Comparison of ENCODE assay signal across 10 mouse cellular contexts in the genomic region with DNA sequence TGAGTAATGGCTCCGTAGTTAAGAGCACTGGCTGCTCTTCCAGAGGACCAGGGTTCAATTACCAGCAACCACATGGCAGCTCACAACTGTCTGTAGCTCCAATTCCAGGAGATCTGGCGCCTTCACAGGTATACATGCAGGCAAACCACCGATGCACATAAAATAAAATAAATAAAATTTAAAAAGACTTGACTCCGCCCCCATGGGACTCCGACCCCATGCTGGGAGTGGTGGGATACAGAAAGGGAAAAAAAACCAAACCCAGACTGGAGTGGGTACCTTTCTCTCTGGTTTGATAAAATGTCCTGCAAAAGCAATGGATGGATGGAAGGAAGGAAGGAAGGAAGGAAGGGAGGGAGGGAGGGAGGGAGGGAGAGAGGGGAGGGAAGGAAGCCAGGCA.
DNase-seq lines count a peak whose midpoint lies in the region; ATAC-seq and TF ChIP-seq lines count a peak whose summit lies in the region.
"Had no signal": no experiment of that assay in that cellular context is flagged by ENCODE, and none has a peak within 500 bp of the region (broad histone marks: within the 10 kb centered on the region; RNA-seq: fewer than 3 reads in every experiment).

No protein-coding gene starts in this region.

- WGBS in forebrain, embryonic 12.5 days, result 86% methylated on average over 5 of the region's 5 CpGs
- 90% methylated on average over 5 of the region's 5 CpGs for WGBS in forebrain, postnatal 0 days
- WGBS in midbrain, embryonic 10.5 days, result 93% methylated on average over 5 of the region's 5 CpGs
- WGBS in midbrain, postnatal 0 days, result 93% methylated on average over 5 of the region's 5 CpGs
- WGBS in heart, adult 2 months, result 89% methylated on average over 5 of the region's 5 CpGs
- WGBS in intestine, embryonic 16.5 days, result 82% methylated on average over 5 of the region's 5 CpGs

- DNase-seq in forebrain, postnatal 0 days, result no peak
- DNase-seq in midbrain, embryonic 10.5 days (ENCODE audit: low spot score), result no peak
- no peak for DNase-seq in midbrain, postnatal 0 days (ENCODE audit: low spot score)
- no peak for DNase-seq in heart, adult 2 months

- H3K27ac ChIP-seq in forebrain, embryonic 12.5 days, result peak overlapping the region; percentile 19; the same call in 1 of the 2 replicates
- no peak overlapping the region for H3K27ac ChIP-seq in forebrain, postnatal 0 days (ENCODE audit: low read depth, low read length)
- peak overlapping the region; percentile 66; the same call in 1 of the 2 replicates for H3K27ac ChIP-seq in midbrain, embryonic 10.5 days (replicated peaks)
- no peak overlapping the region for H3K27ac ChIP-seq in midbrain, postnatal 0 days (ENCODE audit: low read depth, low read length)
- H3K27ac ChIP-seq in ES-Bruce4 (ENCODE audit: insufficient read depth, low read length), result no peak overlapping the region
- H3K27ac ChIP-seq in heart, adult 2 months, result no peak overlapping the region
- no peak overlapping the region for H3K27ac ChIP-seq in intestine, embryonic 16.5 days (ENCODE audit: low read length)
- H3K27ac ChIP-seq: embryonic facial prominence, embryonic 12.5 days; forebrain, embryonic 13.5 days; forebrain, embryonic 15.5 days had no signal

- intact Hi-C loops in heart, adult 2 months (cut with DNase I), result no loop called here

- TF ChIP-seq CTCF in forebrain, postnatal 0 days (IDR thresholded peaks at IDR 0.05; ENCODE audit: low read depth), result no peak
- TF ChIP-seq CTCF in midbrain, postnatal 0 days (IDR thresholded peaks at IDR 0.05), result no peak
- no peak for TF ChIP-seq CTCF in ES-Bruce4 (IDR thresholded peaks at IDR 0.05; ENCODE audit: low read depth, low read length)
- TF ChIP-seq CTCF in heart, adult 2 months (IDR thresholded peaks at IDR 0.05), result no peak

- no peak overlapping the region for H3K9ac ChIP-seq in forebrain, embryonic 12.5 days
- no peak overlapping the region for H3K9ac ChIP-seq in forebrain, postnatal 0 days
- no peak overlapping the region for H3K9ac ChIP-seq in midbrain, postnatal 0 days (replicated peaks; ENCODE audit: low read length, poor library complexity, severe bottlenecking)
- no peak overlapping the region for H3K9ac ChIP-seq in ES-Bruce4 (ENCODE audit: low read depth, poor library complexity, severe bottlenecking)
- H3K9ac ChIP-seq in heart, adult 2 months (ENCODE audit: low read depth, low read length), result no peak overlapping the region
- H3K9ac ChIP-seq in intestine, embryonic 16.5 days (ENCODE audit: low read depth, low read length), result no peak overlapping the region
- H3K9ac ChIP-seq: embryonic facial prominence, embryonic 12.5 days; forebrain, embryonic 13.5 days; forebrain, embryonic 15.5 days had no signal

- no peak overlapping the region for H3K4me2 ChIP-seq in forebrain, embryonic 12.5 days
- no peak overlapping the region for H3K4me2 ChIP-seq in forebrain, postnatal 0 days (ENCODE audit: low read depth)
- no peak overlapping the region for H3K4me2 ChIP-seq in midbrain, postnatal 0 days (ENCODE audit: low read depth, low read length, poor library complexity, severe bottlenecking)
- no peak overlapping the region for H3K4me2 ChIP-seq in intestine, embryonic 16.5 days (ENCODE audit: low read depth, low read length)
- H3K4me2 ChIP-seq: embryonic facial prominence, embryonic 12.5 days; forebrain, embryonic 13.5 days; forebrain, embryonic 15.5 days had no signal

- no peak overlapping the region for H3K4me3 ChIP-seq in forebrain, embryonic 12.5 days (replicated peaks)
- H3K4me3 ChIP-seq in forebrain, postnatal 0 days (ENCODE audit: low read depth, low read length), result no peak overlapping the region
- no peak overlapping the region for H3K4me3 ChIP-seq in midbrain, embryonic 10.5 days
- no peak overlapping the region for H3K4me3 ChIP-seq in midbrain, postnatal 0 days (ENCODE audit: low read depth, low read length)
- peak overlapping the region; percentile 33; the same call in 1 of the 2 replicates for H3K4me3 ChIP-seq in ES-Bruce4 (ENCODE audit: low read depth, low read length)
- no peak overlapping the region for H3K4me3 ChIP-seq in heart, adult 2 months
- no peak overlapping the region for H3K4me3 ChIP-seq in intestine, embryonic 16.5 days (ENCODE audit: low read length)
- H3K4me3 ChIP-seq: embryonic facial prominence, embryonic 12.5 days; forebrain, embryonic 13.5 days; forebrain, embryonic 15.5 days had no signal

- H3K27me3 ChIP-seq in forebrain, embryonic 12.5 days, result peaks cover 26% of the 10 kb centered on the region; the same call in 1 of the 2 replicates
- no peaks in the 10 kb centered on the region for H3K27me3 ChIP-seq in forebrain, postnatal 0 days (ENCODE audit: insufficient read depth, low read length)
- peaks cover 36% of the 10 kb centered on the region for H3K27me3 ChIP-seq in midbrain, embryonic 10.5 days (ENCODE audit: low read depth, poor library complexity, severe bottlenecking)
- no peaks in the 10 kb centered on the region for H3K27me3 ChIP-seq in midbrain, postnatal 0 days (ENCODE audit: insufficient read depth, low read length)
- no peaks in the 10 kb centered on the region for H3K27me3 ChIP-seq in ES-Bruce4 (ENCODE audit: control insufficient read depth, insufficient read depth, low read length, poor library complexity, severe bottlenecking)
- H3K27me3 ChIP-seq in heart, adult 2 months (ENCODE audit: control insufficient read depth, insufficient read depth, low read length), result no peaks in the 10 kb centered on the region
- no peaks in the 10 kb centered on the region for H3K27me3 ChIP-seq in intestine, embryonic 16.5 days (replicated peaks; ENCODE audit: control insufficient read depth, insufficient read depth, low read length)
- H3K27me3 ChIP-seq: embryonic facial prominence, embryonic 12.5 days; forebrain, embryonic 13.5 days; forebrain, embryonic 15.5 days had no signal

- TF ChIP-seq EP300 in ES-Bruce4 (IDR thresholded peaks at IDR 0.05; ENCODE audit: insufficient read depth, low read depth, low read length), result no peak
- TF ChIP-seq EP300 in heart, adult 2 months (IDR thresholded peaks at IDR 0.05; ENCODE audit: insufficient read depth, low read depth, low read length), result no peak

- no peak for TF ChIP-seq POLR2A in ES-Bruce4 (IDR thresholded peaks at IDR 0.05; ENCODE audit: insufficient read depth, low read length)
- no peak for TF ChIP-seq POLR2A in heart, adult 2 months (IDR thresholded peaks at IDR 0.05; ENCODE audit: insufficient read depth, low read depth, low read length)

- ATAC-seq in forebrain, embryonic 12.5 days (ENCODE audit: low FRiP score), result no peak
- no peak for ATAC-seq in forebrain, postnatal 0 days
- ATAC-seq in midbrain, postnatal 0 days (ENCODE audit: low FRiP score), result no peak
- ATAC-seq in intestine, embryonic 16.5 days, result no peak
- ATAC-seq: forebrain, embryonic 15.5 days had no signal

- H3K36me3 ChIP-seq in forebrain, embryonic 12.5 days (replicated peaks), result no peaks in the 10 kb centered on the region
- H3K36me3 ChIP-seq in forebrain, postnatal 0 days (ENCODE audit: insufficient read depth), result no peaks in the 10 kb centered on the region
- no peaks in the 10 kb centered on the region for H3K36me3 ChIP-seq in midbrain, embryonic 10.5 days
- H3K36me3 ChIP-seq in midbrain, postnatal 0 days (ENCODE audit: insufficient read depth, low read length), result no peaks in the 10 kb centered on the region
- H3K36me3 ChIP-seq in ES-Bruce4 (ENCODE audit: control insufficient read depth, insufficient read depth, low read length, poor library complexity, severe bottlenecking), result no peaks in the 10 kb centered on the region
- H3K36me3 ChIP-seq in heart, adult 2 months (ENCODE audit: control insufficient read depth, insufficient read depth, low read length), result no peaks in the 10 kb centered on the region
- no peaks in the 10 kb centered on the region for H3K36me3 ChIP-seq in intestine, embryonic 16.5 days (ENCODE audit: control insufficient read depth, insufficient read depth, low read length)
- H3K36me3 ChIP-seq: embryonic facial prominence, embryonic 12.5 days; forebrain, embryonic 15.5 days had no signal

- H3K9me3 ChIP-seq in forebrain, embryonic 12.5 days, result no peaks in the 10 kb centered on the region
- H3K9me3 ChIP-seq in forebrain, postnatal 0 days (ENCODE audit: low read length), result no peaks in the 10 kb centered on the region
- no peaks in the 10 kb centered on the region for H3K9me3 ChIP-seq in midbrain, embryonic 10.5 days (replicated peaks)
- H3K9me3 ChIP-seq in midbrain, postnatal 0 days (ENCODE audit: low read length), result no peaks in the 10 kb centered on the region
- H3K9me3 ChIP-seq in ES-Bruce4 (replicated peaks; ENCODE audit: control insufficient read depth, insufficient read depth, low read length, poor library complexity, severe bottlenecking), result no peaks in the 10 kb centered on the region
- no peaks in the 10 kb centered on the region for H3K9me3 ChIP-seq in intestine, embryonic 16.5 days (ENCODE audit: control insufficient read depth, low read length)
- H3K9me3 ChIP-seq: embryonic facial prominence, embryonic 12.5 days; forebrain, embryonic 13.5 days; forebrain, embryonic 15.5 days had no signal

- H3K4me1 ChIP-seq in forebrain, embryonic 12.5 days, result peaks cover 59% of the 10 kb centered on the region
- H3K4me1 ChIP-seq in forebrain, postnatal 0 days (ENCODE audit: insufficient read depth), result 0 out of 2 replicates have a peak, but pooled peaks cover 4% of the 10 kb centered on the region
- H3K4me1 ChIP-seq in midbrain, embryonic 10.5 days, result peaks cover 74% of the 10 kb centered on the region
- peaks cover 9% of the 10 kb centered on the region; the same call in 1 of the 2 replicates for H3K4me1 ChIP-seq in midbrain, postnatal 0 days (ENCODE audit: insufficient read depth, low read length)
- peaks cover 3% of the 10 kb centered on the region for H3K4me1 ChIP-seq in ES-Bruce4 (ENCODE audit: control insufficient read depth, insufficient read depth, low read length)
- H3K4me1 ChIP-seq in heart, adult 2 months (ENCODE audit: control insufficient read depth, insufficient read depth, low read length), result peaks cover 19% of the 10 kb centered on the region
- H3K4me1 ChIP-seq in intestine, embryonic 16.5 days (ENCODE audit: control insufficient read depth, insufficient read depth, low read length), result peaks cover 28% of the 10 kb centered on the region

- no peaks in the 10 kb centered on the region for H3K79me2 ChIP-seq in heart, adult 2 months (replicated peaks; ENCODE audit: control insufficient read depth, insufficient read depth, low read length)

Comparison
In these comparisons a context has a peak if more than half of its experiments do, and no peak if none do; other contexts are left out.
1. H3K27ac ChIP-seq: peak in forebrain, embryonic 12.5 days (single experiment) and midbrain, embryonic 10.5 days (single experiment); none in forebrain, postnatal 0 days (single experiment), midbrain, postnatal 0 days (single experiment), ES-Bruce4 (single experiment), heart, adult 2 months (single experiment) and intestine, embryonic 16.5 days (single experiment).